Comparison of ENCODE assay signal across 11 mouse cellular contexts in genomic region chr8:123648245-123649170, GRCm38 (mm10). TPM values are rescaled to one million over a fixed set of nuclear protein-coding genes. Genes with fewer than 3 reads are reported as not detected.
DNase-seq lines count a peak whose midpoint lies in the region; ATAC-seq and TF ChIP-seq lines count a peak whose summit lies in the region.
"Had no signal": no experiment of that assay in that cellular context is flagged by ENCODE, and none has a peak within 500 bp of the region (broad histone marks: within the 10 kb centered on the region; RNA-seq: fewer than 3 reads in every experiment).

No protein-coding gene starts in this region.

- peak overlapping the region; percentile 35; the same call in 1 of the 2 replicates for H3K9ac ChIP-seq in intestine, postnatal 0 days (ENCODE audit: low read depth, low read length)
- H3K9ac ChIP-seq: liver, embryonic 14.5 days had no signal

- DNase-seq in adrenal gland, postnatal 14 days = peak; percentile 52
- DNase-seq in adrenal gland, postnatal 25 days = no peak
- peak; percentile 43 for DNase-seq in heart, adult 8-10 months (ENCODE audit: low spot score)
- DNase-seq in lung, postnatal 4 days = peak; percentile 50 to 68
- DNase-seq in right cerebral cortex, postnatal 25 days = no peak
- DNase-seq in gastrocnemius, postnatal 4 days (ENCODE audit: low spot score in 2 of 2) = no peak
- DNase-seq in cerebellum, adult 18-20 months = no peak
- DNase-seq: cerebellum, postnatal 10 days; spleen, adult 18-20 months had no signal

- no peaks in the 10 kb centered on the region for H3K27me3 ChIP-seq in intestine, postnatal 0 days (replicated peaks; ENCODE audit: control insufficient read depth, insufficient read depth, low read length)

- no peak overlapping the region for H3K4me3 ChIP-seq in intestine, postnatal 0 days (ENCODE audit: low read depth, low read length)

- H3K9me3 ChIP-seq in intestine, postnatal 0 days (ENCODE audit: control insufficient read depth) = no peaks in the 10 kb centered on the region

- H3K4me2 ChIP-seq in intestine, postnatal 0 days (replicated peaks; ENCODE audit: low read depth) = peak overlapping the region; percentile 45

- ATAC-seq in intestine, postnatal 0 days = peak; percentile 76

- no peaks in the 10 kb centered on the region for H3K36me3 ChIP-seq in intestine, postnatal 0 days (ENCODE audit: control insufficient read depth, insufficient read depth)

- no peak for TF ChIP-seq CTCF in intestine, postnatal 0 days (IDR thresholded peaks at IDR 0.05; ENCODE audit: low read depth)

- WGBS in intestine, postnatal 0 days = 39% methylated on average over 17 of the region's 17 CpGs

- peak overlapping the region; percentile 96 for H3K27ac ChIP-seq in intestine, postnatal 0 days (ENCODE audit: low read depth, low read length)
- H3K27ac ChIP-seq: liver, embryonic 14.5 days had no signal

- no peaks in the 10 kb centered on the region; the same call in 1 of the 2 replicates for H3K4me1 ChIP-seq in intestine, postnatal 0 days (replicated peaks; ENCODE audit: control insufficient read depth, insufficient read depth, low read length)

RNA-seq across cellular contexts. Expression of gene Rhou, which starts 5.2 kb away (rescaled TPM):
- 40.8 and 46.5 TPM in 2 replicates for total RNA-seq in adrenal gland, postnatal 14 days (2021)
- total RNA-seq in adrenal gland, postnatal 25 days (2021) = 28.8 and 39.2 TPM in 2 replicates
- total RNA-seq in heart, adult 8-10 months (2022) = 1 to 10 TPM; 6.3 to 8.6 (median 7.0) TPM
- polyA plus RNA-seq in intestine, postnatal 0 days (2015; fragmentation: Nextera tagmentation; extraction: Ambion mirVana) = 18.7 and 19.5 TPM in 2 replicates
- total RNA-seq in gastrocnemius, postnatal 4 days (2021) = 1 to 10 TPM; 6.9 to 8.0 TPM

Comparison
In these comparisons a context has a peak if more than half of its experiments do, and no peak if none do; other contexts are left out.
1. DNase-seq: peak in adrenal gland, postnatal 14 days (single experiment), heart, adult 8-10 months (single experiment) and lung, postnatal 4 days (2 of 2); none in adrenal gland, postnatal 25 days (single experiment), right cerebral cortex, postnatal 25 days (single experiment), gastrocnemius, postnatal 4 days (0 of 2) and cerebellum, adult 18-20 months (0 of 2).